Mouse (Mus musculus) kidney, adult 10 weeks (tissue): Measurements from ENCODE around the gene Olfr53. TPM values are rescaled to one million over a fixed set of nuclear protein-coding genes. Genes with fewer than 3 reads are reported as not detected.

ENCODE experiments used
- polyA plus RNA-seq: library from polyadenylated mRNA; stranded (reverse); fragments of 350-450 nt; fragmentation: Illumina TruSeq; extraction: RNeasy Lipid Tissue Mini Kit (QIAGEN cat#74804); gene quantifications from one replicate; pipeline ENCODE4 v1.2.3, GENCODE M21; 2014; ENCODE audit warnings: low read depth, low replicate concordance

The Olfr53 gene
- not detected for polyA plus RNA-seq

GRCm38 (mm10) chr7:140646152-140646551 is at the start of gene Olfr53:
Gene Olfr53, plus strand, starts transcription at chr7:140646452.

GRCm38 (mm10) chr7:140600969-140601368 is 45.3 kb upstream of the Olfr53 start, which contains the start of gene Olfr46:
Gene Olfr46, plus strand, starts transcription at chr7:140601269.

GRCm38 (mm10) chr7:140628670-140629069 is 17.6 kb upstream of the Olfr53 start, which contains the start of gene Olfr61:
Gene Olfr61, plus strand, starts transcription at chr7:140628970.

GRCm38 (mm10) chr7:140659630-140660029 is 13.4 kb downstream of the Olfr53 start, which contains the start of gene Olfr539:
Gene Olfr539, plus strand, starts transcription at chr7:140659930.

GRCm38 (mm10) chr7:140681651-140682050 is 35.4 kb downstream of the Olfr53 start, which contains the start of gene Olfr45:
Gene Olfr45, plus strand, starts transcription at chr7:140681951.

GRCm38 (mm10) chr7:140696967-140697366 is 50.7 kb downstream of the Olfr53 start, which contains the start of gene Olfr541:
Gene Olfr541, plus strand, starts transcription at chr7:140697267.

Other genes starting within 250 kb of the Olfr53 start
- not detected for gene Olfr531, start 243.5 kb upstream of the Olfr53 start, polyA plus RNA-seq
- gene Olfr532, start 224.8 kb upstream of the Olfr53 start, polyA plus RNA-seq, result not detected
- not detected for gene Olfr533, start 183.1 kb upstream of the Olfr53 start, polyA plus RNA-seq
- gene Olfr535, start 162.2 kb upstream of the Olfr53 start, polyA plus RNA-seq, result not detected
- gene Olfr536, start 139.1 kb upstream of the Olfr53 start, polyA plus RNA-seq, result not detected
- gene Olfr538, start 78.6 kb upstream of the Olfr53 start, polyA plus RNA-seq, result not detected
- not detected for gene Olfr46, start 45.2 kb upstream of the Olfr53 start, polyA plus RNA-seq
- not detected for gene Olfr61, start 17.5 kb upstream of the Olfr53 start, polyA plus RNA-seq
- gene Olfr539, start 13.5 kb downstream of the Olfr53 start, polyA plus RNA-seq, result not detected
- not detected for gene Olfr45, start 35.5 kb downstream of the Olfr53 start, polyA plus RNA-seq
- not detected for gene Olfr541, start 50.8 kb downstream of the Olfr53 start, polyA plus RNA-seq
- 135 TPM for gene Cyp2e1, start 117.3 kb downstream of the Olfr53 start, polyA plus RNA-seq
- not detected for gene Syce1, start 141.4 kb downstream of the Olfr53 start, polyA plus RNA-seq
- gene Zfp941, start 175.7 kb downstream of the Olfr53 start, polyA plus RNA-seq, result 1.1 TPM
- gene Urah, start 188.6 kb downstream of the Olfr53 start, polyA plus RNA-seq, result 2.1 TPM
- not detected for gene Scgb1c1, start 199.1 kb downstream of the Olfr53 start, polyA plus RNA-seq
- gene Odf3, start 201.4 kb downstream of the Olfr53 start, polyA plus RNA-seq, result not detected
- not detected for gene Gm45785, start 209.9 kb downstream of the Olfr53 start, polyA plus RNA-seq
- gene Ric8a, start 210.5 kb downstream of the Olfr53 start, polyA plus RNA-seq, result 4.2 TPM
- 3.2 TPM for gene Bet1l, start 211.1 kb downstream of the Olfr53 start, polyA plus RNA-seq
- gene Psmd13, start 235.5 kb downstream of the Olfr53 start, polyA plus RNA-seq, result 149 TPM
- 4.8 TPM for gene Sirt3, start 235.9 kb downstream of the Olfr53 start, polyA plus RNA-seq